Mouse (Mus musculus): Measurements from ENCODE around the gene Dusp2.

Dusp2 gene

DNA sequence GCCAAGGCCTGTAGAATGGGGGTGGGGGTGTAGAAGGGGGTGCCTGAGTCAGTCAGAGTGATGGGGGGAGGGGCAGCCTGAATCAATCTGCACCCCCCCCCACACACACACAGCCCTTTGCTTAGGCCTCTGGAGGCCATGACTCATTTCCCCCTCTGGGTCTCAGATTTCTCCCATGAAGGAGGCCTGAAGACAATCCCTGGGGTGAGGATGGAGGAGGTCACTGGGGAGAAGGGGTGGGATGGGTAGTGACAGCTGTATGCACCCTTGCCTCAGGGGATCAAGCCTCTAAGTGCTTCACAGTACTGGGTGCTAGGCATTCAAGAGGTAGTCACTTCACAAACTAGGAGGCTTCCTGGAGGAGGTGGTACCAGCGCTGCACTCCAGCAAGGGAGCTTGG, 12.3 kb upstream of the Dusp2 start:
- DNase-seq (ENCODE audit: low spot score) = no peak

DNA sequence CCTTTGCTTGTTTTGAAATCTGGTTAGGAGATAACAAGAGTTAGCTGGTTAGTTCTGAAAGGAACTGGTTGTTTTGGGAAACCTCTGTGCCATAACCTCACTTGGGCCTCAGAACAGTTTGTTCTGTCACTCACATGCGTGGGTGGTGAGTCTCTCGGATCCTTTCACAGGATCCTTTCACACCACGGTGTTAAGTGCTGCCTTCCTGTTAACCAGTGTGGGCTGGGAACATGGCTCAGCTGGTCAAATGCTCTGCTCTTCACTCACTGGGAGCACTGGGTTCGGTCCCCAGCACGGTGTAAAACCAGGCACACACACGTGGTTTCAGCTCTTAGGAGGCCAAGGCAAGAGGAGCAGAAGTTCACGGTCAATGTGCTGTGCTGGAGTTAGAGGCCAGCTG, 11.5 kb upstream of the Dusp2 start:
- DNase-seq (ENCODE audit: low spot score) = no peak

DNA sequence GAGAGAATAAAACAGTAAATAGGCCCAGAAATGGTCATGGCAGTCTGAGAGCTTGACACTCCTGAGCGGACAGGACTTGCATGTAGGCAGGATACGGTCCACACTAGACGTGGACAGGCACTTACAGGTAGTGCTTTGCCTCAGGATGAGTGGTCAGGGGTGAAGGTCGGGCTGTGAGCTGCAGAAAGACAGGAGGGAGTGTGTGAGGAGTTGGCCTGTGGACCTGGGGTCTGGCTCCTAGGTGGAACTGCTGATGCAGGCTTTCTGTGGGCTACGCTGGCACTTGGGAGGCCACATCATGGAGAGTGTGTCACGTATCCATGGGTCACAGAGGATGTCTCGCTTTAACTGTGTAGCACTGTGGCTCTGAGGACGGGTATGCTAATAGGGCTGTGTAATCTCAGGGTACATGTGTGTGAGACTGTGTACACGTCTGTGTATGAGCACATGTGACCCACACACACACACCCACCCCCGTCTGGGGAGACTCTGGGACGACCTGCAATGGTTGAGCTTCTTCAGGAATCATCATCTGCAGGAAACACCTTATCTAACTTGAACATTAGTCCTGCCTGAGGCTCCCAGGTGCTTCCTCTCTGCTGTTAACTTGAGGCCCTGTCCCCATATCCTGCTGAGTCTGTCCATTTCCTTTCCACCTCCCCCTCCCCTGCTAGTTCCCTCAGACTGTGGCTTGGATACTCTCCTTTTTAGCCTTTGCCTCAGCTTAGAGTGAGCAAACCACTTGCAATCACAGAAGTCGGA, 7.7 kb upstream of the Dusp2 start:
- DNase-seq (ENCODE audit: low spot score) = no peak

DNA sequence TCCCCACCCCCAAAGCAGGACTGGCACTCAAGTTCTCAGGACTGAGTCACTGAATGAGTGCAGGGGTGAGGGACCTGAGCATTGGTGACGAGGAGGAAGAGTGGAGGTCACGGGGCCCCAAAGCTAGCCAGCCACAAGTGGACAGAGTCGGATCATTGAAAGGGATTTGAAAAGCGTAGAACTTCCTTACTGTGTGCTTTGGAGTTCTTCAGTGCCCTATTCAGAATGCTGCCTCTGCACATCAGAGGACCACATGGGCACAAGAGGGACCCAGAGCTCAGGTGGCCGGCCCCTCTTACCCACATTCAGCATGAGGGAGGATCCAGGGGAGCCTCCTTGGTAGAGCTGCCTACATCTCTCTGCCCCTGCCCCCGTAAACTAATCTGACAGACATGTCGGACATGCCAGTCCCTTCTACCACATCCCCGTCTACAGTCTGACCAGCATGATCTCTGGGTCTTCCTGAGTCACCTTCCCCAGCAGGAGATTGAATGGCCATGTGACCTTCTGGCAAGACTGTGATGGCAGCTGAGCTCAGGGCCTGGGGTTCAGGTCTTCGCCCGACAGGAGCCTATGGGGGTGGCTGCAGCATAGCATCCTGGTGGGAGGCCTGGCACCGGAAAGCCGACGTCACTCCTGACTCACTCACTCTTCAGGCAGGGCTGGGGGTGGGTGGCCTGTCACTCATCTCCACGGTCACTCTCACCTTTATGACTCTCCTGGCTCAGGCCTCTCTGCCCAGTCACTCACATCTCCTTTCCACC, 3.0 kb upstream of the Dusp2 start:
- no peak for DNase-seq (ENCODE audit: low spot score)

DNA sequence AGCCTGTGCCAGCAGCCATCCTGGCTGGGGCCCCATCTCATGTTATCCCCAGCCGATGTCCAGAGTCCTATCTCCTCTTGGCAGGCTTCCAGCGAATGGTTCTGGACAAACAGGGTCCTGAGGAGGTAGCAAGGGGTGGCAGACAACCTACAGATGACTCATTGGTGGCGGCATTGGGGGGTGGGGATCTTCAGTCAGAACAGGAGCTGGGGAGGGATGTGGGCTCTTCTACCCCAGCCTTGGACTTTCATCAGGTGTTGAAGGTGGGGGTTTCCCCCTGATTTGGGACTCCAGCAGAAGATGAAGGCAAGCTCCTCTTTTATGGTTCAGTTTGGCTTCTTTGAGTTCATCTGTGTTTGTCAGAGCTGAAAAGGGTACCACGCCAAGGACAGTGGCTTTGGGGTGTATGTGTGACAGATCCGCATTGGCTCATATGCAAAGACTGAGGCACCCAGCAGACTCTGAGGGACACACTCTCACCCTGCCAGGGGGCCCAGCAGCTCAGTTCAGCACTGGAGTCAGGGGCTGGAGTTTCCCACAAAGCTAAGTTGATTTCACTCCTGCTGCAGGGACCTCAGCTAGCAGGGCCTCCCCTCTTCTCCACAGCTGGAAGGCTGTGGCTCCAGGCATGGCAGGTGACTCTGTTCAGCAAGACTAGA, 1.9 kb upstream of the Dusp2 start:
- DNase-seq (ENCODE audit: low spot score) = no peak

DNA sequence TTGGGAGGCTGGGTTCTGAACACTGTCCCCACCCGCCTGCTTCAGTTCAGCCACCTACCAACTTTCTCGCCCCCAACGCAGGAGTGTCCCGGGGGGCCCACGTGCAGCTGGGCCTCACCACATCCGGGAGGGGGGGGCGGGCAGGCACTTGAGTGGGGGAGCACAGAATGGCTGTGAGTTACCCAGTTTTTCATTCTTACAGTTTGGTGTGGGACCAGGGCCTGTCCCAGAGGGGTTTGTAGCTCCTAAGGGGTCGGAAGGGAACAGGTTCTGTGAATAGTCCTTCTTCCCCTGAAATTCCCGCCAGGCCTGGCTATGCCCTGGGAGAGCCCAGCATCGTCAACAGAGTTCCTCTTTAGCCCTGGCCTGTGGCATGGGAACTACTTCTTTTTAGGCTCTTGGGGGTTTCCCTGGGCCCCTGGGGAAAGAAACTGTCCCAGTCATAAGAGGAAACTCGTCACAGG, 849 bp upstream of the Dusp2 start:
- DNase-seq (ENCODE audit: low spot score) = no peak

DNA sequence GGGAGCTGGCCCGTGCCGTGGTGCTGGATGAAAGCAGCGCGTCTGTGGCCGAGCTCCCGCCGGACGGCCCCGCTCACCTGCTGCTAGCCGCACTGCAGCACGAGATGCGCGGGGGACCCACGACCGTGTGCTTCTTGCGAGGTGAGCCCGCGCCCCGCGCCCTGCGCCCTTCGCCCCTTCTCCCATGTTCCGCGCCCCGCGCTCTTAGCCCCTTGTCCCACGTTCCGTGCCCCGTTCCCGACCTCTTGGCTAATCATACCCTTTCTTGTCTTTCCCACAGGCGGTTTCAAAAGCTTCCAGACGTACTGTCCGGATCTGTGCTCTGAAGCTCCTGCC, 506 bp downstream of the Dusp2 start:
- DNase-seq (ENCODE audit: low spot score) = no peak

DNA sequence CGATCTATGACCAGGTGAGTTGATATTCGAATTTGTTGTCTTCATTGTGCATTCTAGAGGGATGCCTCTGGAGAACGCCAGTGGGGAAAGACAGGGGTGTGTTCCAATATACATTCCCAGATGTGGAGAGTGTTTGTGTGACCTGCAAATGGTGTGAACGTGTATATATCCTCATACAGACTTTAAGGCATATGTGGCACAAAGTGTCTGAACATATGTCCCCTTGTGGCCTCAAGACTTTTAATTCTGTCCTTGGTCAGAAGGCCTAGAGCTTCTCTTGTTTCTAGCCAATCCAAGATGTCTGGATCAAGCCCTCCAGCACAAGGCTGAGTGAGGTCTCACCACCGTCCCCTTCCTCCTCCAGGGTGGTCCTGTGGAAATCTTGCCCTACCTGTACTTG, 926 bp downstream of the Dusp2 start:
- DNase-seq (ENCODE audit: low spot score) = no peak

DNA sequence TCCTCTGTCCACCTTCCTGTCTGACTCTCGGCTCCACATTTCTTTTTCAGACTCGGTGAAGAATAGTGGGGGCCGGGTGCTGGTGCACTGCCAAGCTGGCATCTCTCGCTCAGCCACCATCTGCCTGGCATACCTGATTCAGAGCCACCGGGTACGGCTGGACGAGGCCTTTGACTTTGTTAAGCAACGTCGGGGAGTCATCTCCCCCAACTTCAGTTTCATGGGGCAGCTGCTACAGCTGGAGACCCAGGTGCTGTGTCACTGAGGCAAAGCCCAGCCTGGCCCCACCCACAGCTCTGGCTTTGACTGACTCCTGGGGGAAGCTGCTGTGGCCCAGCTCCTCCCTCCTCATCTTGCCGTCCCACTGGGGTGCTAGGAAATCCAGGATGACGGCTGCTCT, 1.6 kb downstream of the Dusp2 start:
- DNase-seq (ENCODE audit: low spot score) = no peak

DNA sequence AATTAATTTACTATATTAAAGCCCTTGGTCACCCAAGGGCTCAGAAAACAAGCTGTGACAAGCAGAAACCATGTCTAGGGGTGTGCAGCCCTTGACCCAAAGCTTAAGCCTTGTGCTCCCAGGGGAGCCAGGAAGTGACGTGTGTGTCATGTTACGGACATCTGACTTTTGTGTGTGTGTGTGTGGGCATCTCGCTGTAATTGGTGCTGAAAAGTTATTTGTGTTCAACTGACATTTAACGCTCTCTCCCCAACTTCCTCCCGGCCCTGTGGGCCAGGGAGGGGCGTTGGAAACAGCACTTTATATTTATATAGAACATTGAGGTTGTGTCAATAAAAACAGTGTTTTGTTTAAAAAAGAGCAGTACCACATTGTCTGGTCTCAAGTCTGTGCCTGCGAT, 2.1 kb downstream of the Dusp2 start:
- no peak for DNase-seq (ENCODE audit: low spot score)

DNA sequence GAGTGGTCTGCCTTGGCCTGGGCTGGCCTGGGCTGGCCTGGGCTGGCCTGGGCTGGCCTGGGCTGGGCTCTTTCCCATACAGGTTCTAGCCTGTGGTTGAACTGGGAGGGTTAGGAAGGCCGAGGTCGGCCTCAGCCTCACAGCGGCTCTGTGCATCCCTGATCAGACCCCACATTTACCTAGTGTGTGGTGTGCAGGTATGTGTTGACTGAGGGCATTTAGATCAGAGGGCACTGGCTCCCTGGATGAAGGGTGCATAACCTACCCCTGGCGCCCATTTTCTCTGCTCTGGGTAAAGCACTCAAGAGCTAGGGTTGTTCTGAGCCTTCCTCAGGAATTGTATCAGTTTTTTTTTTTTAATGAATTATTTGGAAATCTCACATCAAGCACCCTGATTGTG, 2.5 kb downstream of the Dusp2 start, which contains the start of gene Astl:
Gene Astl (plus strand): TSS at position 224 of the 400 bp plus-strand sequence.
- DNase-seq (ENCODE audit: low spot score) = no peak

DNA sequence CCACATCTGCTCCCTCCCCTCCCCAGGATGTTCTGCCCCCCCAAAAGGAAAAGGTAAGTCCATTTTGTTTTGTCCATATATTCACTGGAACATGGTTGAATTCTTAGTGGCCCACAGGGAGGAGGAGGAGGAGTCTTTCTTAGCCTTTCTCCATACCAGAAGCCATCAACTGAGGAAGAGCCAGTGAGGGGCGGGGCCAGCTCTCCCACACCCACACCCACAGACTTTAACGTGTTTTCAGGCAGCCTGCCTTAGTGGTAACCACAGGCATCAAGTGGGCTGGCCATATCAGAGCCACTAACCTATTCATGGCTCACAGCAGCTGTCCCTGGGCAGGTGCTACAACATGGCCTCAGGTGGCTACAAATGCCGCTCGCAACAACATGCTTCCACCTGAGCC, 2.9 kb downstream of the Dusp2 start:
- DNase-seq (ENCODE audit: low spot score) = no peak

DNA sequence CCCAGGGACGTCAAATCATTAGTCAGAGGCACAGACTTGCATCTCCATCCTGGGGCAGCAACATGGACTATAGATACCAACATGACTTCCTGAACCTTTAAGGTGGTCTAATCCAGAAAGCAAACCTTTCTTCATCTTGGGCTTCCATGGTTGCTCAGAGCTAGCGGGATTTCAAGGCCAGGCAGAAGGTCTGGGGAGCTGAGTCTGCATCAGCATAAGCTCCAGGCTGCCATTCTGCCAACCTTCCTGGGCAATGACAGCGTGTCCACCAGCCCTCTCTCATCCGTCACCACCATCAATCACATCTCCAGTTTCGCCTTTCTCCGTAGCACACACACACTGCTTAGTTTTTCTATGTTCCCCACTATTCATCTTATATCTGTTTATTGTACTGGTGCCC, 3.3 kb downstream of the Dusp2 start:
- no peak for DNase-seq (ENCODE audit: low spot score)

DNA sequence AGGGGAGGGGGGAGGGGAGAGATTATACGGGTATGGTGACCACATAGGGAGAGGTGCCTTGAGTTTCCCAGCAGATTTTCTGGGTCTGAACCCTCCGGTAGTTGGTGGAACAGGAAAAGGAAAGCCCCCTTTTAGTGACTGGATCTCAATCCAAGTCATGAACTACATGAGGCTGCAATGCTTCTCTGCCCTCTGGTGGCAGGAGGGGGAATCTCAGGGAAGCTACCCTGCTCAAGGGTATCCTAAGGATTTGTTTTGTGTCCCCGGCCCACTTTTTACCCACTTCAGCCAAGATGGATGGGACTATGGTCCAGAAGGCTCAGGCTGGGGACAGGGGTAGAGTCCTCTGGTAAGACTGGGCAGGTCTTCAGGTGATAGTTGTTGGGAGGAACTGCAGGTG, 5.2 kb downstream of the Dusp2 start:
- DNase-seq (ENCODE audit: low spot score) = no peak

DNA sequence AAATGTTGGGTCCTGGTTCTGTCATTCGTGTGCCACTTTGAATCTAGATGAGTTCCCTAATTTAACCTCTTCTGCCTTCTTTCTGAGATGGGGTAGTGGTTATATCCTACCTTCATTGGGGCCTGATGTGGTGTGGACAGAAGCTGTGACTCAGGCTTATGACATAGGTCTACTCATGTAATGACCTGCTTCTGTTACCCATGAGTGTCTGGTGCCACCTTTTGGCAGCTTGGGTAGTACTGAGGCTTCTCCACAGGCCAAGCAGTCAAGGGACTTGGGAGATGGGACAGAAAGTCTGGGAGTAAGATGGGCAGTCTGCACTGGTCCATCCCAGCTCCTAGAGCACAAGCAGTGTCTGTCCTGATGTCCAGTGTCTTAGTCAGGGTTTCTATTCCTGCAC, 10.4 kb downstream of the Dusp2 start:
- DNase-seq (ENCODE audit: low spot score) = no peak

DNA sequence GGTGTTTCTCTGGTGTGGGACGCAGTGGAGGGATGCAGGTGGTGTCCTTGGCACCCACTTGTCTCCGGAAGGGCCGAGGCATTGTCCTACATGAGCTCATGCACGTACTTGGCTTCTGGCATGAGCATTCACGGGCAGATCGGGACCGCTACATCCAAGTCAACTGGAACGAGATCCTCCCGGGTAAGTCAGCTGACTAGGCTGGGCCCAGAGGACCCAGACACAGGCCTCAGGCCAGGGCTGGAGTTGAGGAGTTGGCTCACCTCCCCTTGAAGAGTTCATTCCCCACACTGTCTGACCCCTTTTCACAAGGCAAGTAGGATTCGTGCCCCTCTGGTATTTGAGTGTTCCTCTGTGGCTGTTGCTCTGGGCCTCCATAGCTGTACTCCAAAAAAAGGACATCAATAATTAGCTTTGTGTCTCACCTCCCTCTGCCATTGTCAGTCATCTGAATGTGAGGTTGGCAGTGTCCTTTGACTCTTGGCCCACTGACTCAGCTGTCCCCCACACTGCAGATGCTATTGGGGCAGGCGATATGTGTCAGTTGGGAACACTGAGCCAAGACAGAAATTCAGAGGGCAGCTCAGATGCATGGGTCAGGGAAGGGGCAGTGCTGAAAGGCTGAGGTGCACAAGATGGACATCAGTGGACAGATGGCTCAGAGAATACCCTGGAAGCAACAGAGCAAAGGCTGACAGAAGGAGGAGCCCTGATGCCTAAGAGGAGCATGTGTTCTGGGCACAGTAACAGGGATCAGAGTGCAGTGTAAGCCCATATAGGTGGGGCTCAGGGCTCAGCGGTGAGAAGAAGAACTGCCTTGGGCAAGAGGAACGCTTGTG, 11.4 kb downstream of the Dusp2 start:
- DNase-seq (ENCODE audit: low spot score) = no peak

DNA sequence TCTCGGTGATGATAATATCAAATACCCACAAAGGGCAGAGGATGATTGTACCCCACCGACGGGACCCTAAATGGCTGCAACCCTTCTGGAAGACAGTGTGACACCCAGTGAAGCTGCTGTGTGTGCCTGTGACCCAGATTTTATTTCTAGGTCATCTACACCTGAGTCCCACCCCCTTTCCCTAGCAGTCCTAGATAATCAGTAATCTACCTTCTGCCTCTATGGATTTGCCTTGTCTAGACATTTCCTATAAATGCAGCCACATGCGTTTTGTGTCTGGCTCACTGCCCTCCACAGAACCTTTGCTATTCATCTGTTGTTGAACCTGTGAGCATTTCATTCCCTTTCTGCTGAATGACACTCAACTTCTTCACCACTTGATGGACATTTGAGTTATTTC, 17.9 kb downstream of the Dusp2 start:
- no peak for DNase-seq (ENCODE audit: low spot score)

DNA sequence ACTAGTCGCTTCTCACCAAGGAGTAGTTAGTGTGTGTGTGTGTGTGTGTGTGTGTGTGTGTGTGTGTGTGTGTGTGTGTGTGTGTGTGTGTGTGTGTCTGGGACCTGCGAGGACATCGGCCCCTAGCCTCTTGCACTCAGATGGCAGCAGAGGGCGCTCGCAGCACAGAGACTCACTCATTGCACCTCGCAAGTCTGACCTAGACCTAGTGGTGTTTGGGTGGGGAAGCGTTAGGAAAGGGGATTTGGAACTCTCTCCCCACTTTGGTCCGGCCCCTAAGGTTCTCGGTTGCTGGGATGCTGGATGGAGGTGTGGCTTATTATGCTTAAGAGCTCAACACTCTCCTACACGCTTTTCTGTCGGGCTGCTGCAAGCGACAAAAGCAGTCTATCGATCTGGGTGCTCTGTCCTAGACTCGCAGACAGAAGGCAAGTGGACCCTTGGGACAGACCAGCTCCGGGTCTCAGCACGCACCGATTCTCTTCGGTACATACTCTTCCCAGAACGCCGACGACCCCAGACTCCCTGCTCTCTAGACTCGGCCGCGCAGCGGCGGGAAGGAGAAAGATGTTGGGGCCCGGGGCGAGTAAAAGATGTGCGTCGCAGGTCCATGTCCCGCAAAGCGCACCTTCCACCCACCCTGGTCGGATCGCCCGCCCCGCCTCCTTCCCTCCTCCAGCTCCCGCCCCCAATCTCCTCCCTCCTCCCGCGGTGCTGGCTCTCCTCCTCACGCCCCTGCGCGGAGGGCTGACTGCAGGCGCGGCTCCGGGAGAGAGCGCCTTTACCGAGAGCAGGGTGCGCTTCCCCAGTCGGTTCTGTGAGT, 26.7 kb downstream of the Dusp2 start, which contains the start of gene Adra2b:
Gene Adra2b (plus strand): TSS at position 750 of the 823 bp plus-strand sequence.
- peak; percentile 76 for DNase-seq (ENCODE audit: low spot score)

DNA sequence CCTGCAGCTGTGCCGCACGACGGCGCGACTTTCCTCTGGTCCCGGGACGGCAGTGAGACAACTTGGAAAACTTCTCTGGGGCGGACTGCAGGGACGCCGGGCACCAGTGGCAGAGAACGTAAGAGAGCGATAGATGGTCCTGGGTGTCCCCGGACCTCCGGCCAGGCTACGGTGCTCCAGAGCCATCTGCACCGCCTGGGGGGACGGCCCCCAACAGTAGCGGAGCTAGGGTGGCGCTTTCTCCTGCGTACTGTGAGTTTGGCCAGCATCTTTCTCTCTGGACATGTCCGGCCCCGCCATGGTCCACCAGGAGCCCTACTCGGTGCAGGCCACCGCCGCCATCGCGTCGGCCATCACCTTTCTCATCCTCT, 27.3 kb downstream of the Dusp2 start:
- no peak for DNase-seq (ENCODE audit: low spot score)

DNA sequence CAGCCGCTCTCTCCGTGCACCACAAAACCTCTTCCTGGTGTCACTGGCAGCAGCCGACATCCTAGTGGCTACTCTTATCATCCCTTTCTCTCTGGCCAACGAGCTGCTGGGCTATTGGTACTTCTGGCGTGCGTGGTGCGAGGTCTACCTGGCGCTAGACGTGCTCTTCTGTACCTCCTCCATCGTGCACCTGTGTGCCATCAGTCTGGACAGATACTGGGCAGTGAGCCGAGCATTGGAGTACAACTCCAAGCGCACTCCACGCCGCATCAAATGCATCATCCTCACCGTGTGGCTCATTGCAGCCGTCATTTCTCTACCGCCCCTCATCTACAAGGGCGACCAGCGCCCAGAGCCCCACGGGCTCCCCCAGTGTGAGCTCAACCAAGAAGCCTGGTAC, 27.7 kb downstream of the Dusp2 start:
- DNase-seq (ENCODE audit: low spot score) = no peak

DNA sequence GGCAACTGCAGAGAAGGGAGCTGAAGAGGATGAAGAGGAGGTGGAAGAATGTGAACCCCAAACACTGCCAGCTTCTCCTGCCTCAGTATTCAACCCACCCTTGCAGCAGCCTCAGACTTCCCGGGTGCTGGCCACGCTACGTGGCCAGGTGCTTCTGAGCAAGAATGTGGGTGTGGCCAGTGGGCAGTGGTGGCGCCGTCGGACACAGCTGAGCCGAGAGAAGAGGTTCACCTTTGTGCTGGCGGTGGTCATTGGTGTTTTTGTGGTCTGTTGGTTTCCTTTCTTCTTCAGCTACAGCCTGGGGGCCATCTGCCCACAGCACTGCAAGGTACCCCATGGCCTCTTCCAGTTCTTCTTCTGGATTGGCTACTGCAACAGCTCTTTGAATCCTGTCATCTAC, 28.5 kb downstream of the Dusp2 start:
- no peak for DNase-seq (ENCODE audit: low spot score)
